ENCODE assay signal across 10 mouse cellular contexts in genomic region chr15:9073684-9074083, GRCm38 (mm10). TPM values are rescaled to one million over a fixed set of nuclear protein-coding genes. Genes with fewer than 3 reads are reported as not detected.
DNase-seq lines count a peak whose midpoint lies in the region; ATAC-seq and TF ChIP-seq lines count a peak whose summit lies in the region.
"Had no signal": no experiment of that assay in that cellular context is flagged by ENCODE, and none has a peak within 500 bp of the region (broad histone marks: within the 10 kb centered on the region; RNA-seq: fewer than 3 reads in every experiment).

No protein-coding gene starts in this region.

- TF ChIP-seq POLR2A in cortical plate, adult 2 months (IDR thresholded peaks at IDR 0.05; ENCODE audit: extremely low read depth, insufficient read depth, low read length) = no peak

- H3K4me3 ChIP-seq in hindbrain, embryonic 10.5 days = peak overlapping the region; percentile 96
- no peak overlapping the region for H3K4me3 ChIP-seq in hindbrain, embryonic 11.5 days (ENCODE audit: low read depth, low read length)
- peak overlapping the region; percentile 88; the same call in 1 of the 2 replicates for H3K4me3 ChIP-seq in cortical plate, adult 2 months (ENCODE audit: insufficient read depth, low read length)
- no peak overlapping the region; the same call in 1 of the 2 replicates for H3K4me3 ChIP-seq in hindbrain, embryonic 16.5 days (ENCODE audit: low read length)
- H3K4me3 ChIP-seq in midbrain, embryonic 12.5 days = no peak overlapping the region

- no peaks in the 10 kb centered on the region for H3K36me3 ChIP-seq in hindbrain, embryonic 10.5 days
- no peaks in the 10 kb centered on the region for H3K36me3 ChIP-seq in hindbrain, embryonic 11.5 days (ENCODE audit: control insufficient read depth, insufficient read depth, low read length)
- H3K36me3 ChIP-seq in hindbrain, embryonic 16.5 days (ENCODE audit: control insufficient read depth, insufficient read depth, low read length) = no peaks in the 10 kb centered on the region
- no peaks in the 10 kb centered on the region for H3K36me3 ChIP-seq in midbrain, embryonic 12.5 days

- H3K4me2 ChIP-seq in hindbrain, embryonic 11.5 days (replicated peaks; ENCODE audit: low read depth, low read length) = no peak overlapping the region
- peak overlapping the region; percentile 80 for H3K4me2 ChIP-seq in hindbrain, embryonic 16.5 days (ENCODE audit: low read length)
- peak overlapping the region; percentile 81; the same call in 1 of the 2 replicates for H3K4me2 ChIP-seq in midbrain, embryonic 12.5 days (replicated peaks)

- whole genome bisulfite sequencing in hindbrain, embryonic 10.5 days = 87% methylated on average over 5 of the region's 5 CpGs
- WGBS in hindbrain, embryonic 11.5 days = 89% methylated on average over 5 of the region's 5 CpGs
- WGBS in hindbrain, embryonic 16.5 days = 77% methylated on average over 5 of the region's 5 CpGs
- 76% methylated on average over 5 of the region's 5 CpGs for WGBS in midbrain, embryonic 12.5 days

- no peak for DNase-seq in hindbrain, embryonic 10.5 days (ENCODE audit: low spot score)
- no peak for DNase-seq in hindbrain, embryonic 11.5 days (ENCODE audit: low spot score)
- no peak for DNase-seq in left cerebral cortex, adult 18-20 months (ENCODE audit: low spot score in 2 of 2)
- no peak for DNase-seq in urinary bladder, postnatal 4 days (ENCODE audit: low spot score in 2 of 2)
- DNase-seq in cerebellum, adult 9-11 months = no peak
- DNase-seq: lung, adult 18-20 months; thymus, postnatal 14 days had no signal

- H3K9me3 ChIP-seq in hindbrain, embryonic 10.5 days = no peaks in the 10 kb centered on the region
- H3K9me3 ChIP-seq in hindbrain, embryonic 11.5 days (ENCODE audit: control insufficient read depth, low read length) = no peaks in the 10 kb centered on the region
- no peaks in the 10 kb centered on the region for H3K9me3 ChIP-seq in hindbrain, embryonic 16.5 days (ENCODE audit: control insufficient read depth, low read length)
- H3K9me3 ChIP-seq in midbrain, embryonic 12.5 days = no peaks in the 10 kb centered on the region

- no peak overlapping the region for H3K27ac ChIP-seq in hindbrain, embryonic 10.5 days
- H3K27ac ChIP-seq in hindbrain, embryonic 11.5 days (ENCODE audit: low read depth, low read length) = no peak overlapping the region
- H3K27ac ChIP-seq in cortical plate, adult 2 months (ENCODE audit: insufficient read depth, low read length) = no peak overlapping the region
- H3K27ac ChIP-seq in hindbrain, embryonic 16.5 days (ENCODE audit: low read depth, low read length) = no peak overlapping the region
- H3K27ac ChIP-seq in midbrain, embryonic 12.5 days (replicated peaks) = no peak overlapping the region

- H3K4me1 ChIP-seq in hindbrain, embryonic 10.5 days (replicated peaks) = peaks cover 56% of the 10 kb centered on the region
- H3K4me1 ChIP-seq in hindbrain, embryonic 11.5 days (replicated peaks; ENCODE audit: control insufficient read depth, insufficient read depth, low read length) = peaks cover 2% of the 10 kb centered on the region
- H3K4me1 ChIP-seq in cortical plate, adult 2 months (ENCODE audit: control insufficient read depth, insufficient read depth, low read length) = peaks cover 5% of the 10 kb centered on the region
- peaks cover 27% of the 10 kb centered on the region for H3K4me1 ChIP-seq in hindbrain, embryonic 16.5 days (ENCODE audit: control insufficient read depth, insufficient read depth, low read depth, low read length)
- H3K4me1 ChIP-seq in midbrain, embryonic 12.5 days = peaks cover 36% of the 10 kb centered on the region

- ATAC-seq in hindbrain, embryonic 11.5 days (ENCODE audit: low FRiP score) = no peak
- no peak for ATAC-seq in hindbrain, embryonic 16.5 days
- ATAC-seq in midbrain, embryonic 12.5 days (ENCODE audit: low FRiP score, low read depth) = no peak

- no peak overlapping the region for H3K9ac ChIP-seq in hindbrain, embryonic 11.5 days (ENCODE audit: low read depth, low read length)
- H3K9ac ChIP-seq in hindbrain, embryonic 16.5 days (ENCODE audit: low read depth, low read length) = no peak overlapping the region
- H3K9ac ChIP-seq in midbrain, embryonic 12.5 days (replicated peaks) = no peak overlapping the region

- TF ChIP-seq CTCF in cortical plate, adult 2 months (IDR thresholded peaks at IDR 0.05; ENCODE audit: extremely low read depth, insufficient read depth, low read length) = no peak

- no peaks in the 10 kb centered on the region for H3K27me3 ChIP-seq in hindbrain, embryonic 10.5 days (ENCODE audit: insufficient read depth, poor library complexity, severe bottlenecking)
- H3K27me3 ChIP-seq in hindbrain, embryonic 11.5 days (ENCODE audit: control insufficient read depth, insufficient read depth, low read length) = no peaks in the 10 kb centered on the region
- H3K27me3 ChIP-seq in hindbrain, embryonic 16.5 days (replicated peaks; ENCODE audit: control insufficient read depth, insufficient read depth, low read length) = no peaks in the 10 kb centered on the region
- H3K27me3 ChIP-seq in midbrain, embryonic 12.5 days = no peaks in the 10 kb centered on the region

RNA-seq across cellular contexts. Expression of gene Nadk2, which starts 2.6 kb away (rescaled TPM):
- polyA plus RNA-seq in hindbrain, embryonic 10.5 days (2016; fragmentation: Nextera tagmentation; extraction: Ambion mirVana) = 26.8 and 31.0 TPM in 2 replicates
- polyA plus RNA-seq in hindbrain, embryonic 11.5 days (2014; fragmentation: Nextera tagmentation; extraction: Ambion mirVana) = 32.9 and 38.0 TPM in 2 replicates
- 41.7 and 54.7 TPM in 2 replicates for polyA plus RNA-seq in cortical plate, adult 2 months (2012; rRNA removed)
- 27.1 and 31.7 TPM in 2 replicates for polyA plus RNA-seq in hindbrain, embryonic 16.5 days (2015; fragmentation: Nextera tagmentation; extraction: Ambion mirVana)
- polyA plus RNA-seq in midbrain, embryonic 12.5 days (2016; fragmentation: Nextera tagmentation; extraction: Ambion mirVana) = 35.3 and 36.5 TPM in 2 replicates
- 10 to 100 TPM; 45.1 to 47.7 TPM for total RNA-seq in left cerebral cortex, adult 18-20 months (2021)

Comparison
In these comparisons a context has a peak if more than half of its experiments do, and no peak if none do; other contexts are left out.
1. H3K4me3 ChIP-seq: peak in hindbrain, embryonic 10.5 days (single experiment) and cortical plate, adult 2 months (single experiment); none in hindbrain, embryonic 11.5 days (single experiment), hindbrain, embryonic 16.5 days (single experiment) and midbrain, embryonic 12.5 days (single experiment).